ENCODE assay signal across 8 mouse cellular contexts in genomic region chr11:60776829-60777740, GRCm38 (mm10). TPM values are rescaled to one million over a fixed set of nuclear protein-coding genes. Genes with fewer than 3 reads are reported as not detected.
DNase-seq lines count a peak whose midpoint lies in the region; ATAC-seq lines count a peak whose summit lies in the region.

Gene Top3a (minus strand): TSS chr11:60777365.
Gene Smcr8 (plus strand): TSS chr11:60777524.

- H3K9ac ChIP-seq in intestine, embryonic 14.5 days (ENCODE audit: low read length): peak within 1 kb of the TSS; percentile 83

- under 1% methylated on average over 62 of the region's 62 CpGs for WGBS in intestine, embryonic 14.5 days

- peak; percentile 72 to 79 for DNase-seq in adrenal gland, adult 18-20 months (ENCODE audit: low spot score in 2 of 2)
- peak; percentile 95 for DNase-seq in embryo, embryonic 11 days
- peak; percentile 82 for DNase-seq in gastrocnemius, postnatal 25 days
- DNase-seq in intestine, embryonic 14.5 days (ENCODE audit: low spot score): peak; percentile 94
- peak; percentile 84 to 94 for DNase-seq in left cerebral cortex, postnatal 14 days (ENCODE audit: low spot score in 2 of 2)
- DNase-seq in mesoderm, embryonic 11.5 days (ENCODE audit: low read depth, low spot score): peak; percentile 91
- DNase-seq in right cerebral cortex, postnatal 36 days (ENCODE audit: low spot score in 2 of 2): peak; percentile 81 to 86
- peak; percentile 93 for DNase-seq in yolk sac, embryonic 10.5 days (ENCODE audit: low spot score)

- intact Hi-C loops in left cerebral cortex, postnatal 14 days (cut with DNase I): loop anchor here (2.0 to 5.0 kb wide), 2 partner anchors 48 to 55 kb away; partner anchors contain the start of genes Dhrs7b and Mief2

- peak within 1 kb of the TSS; percentile 96 for H3K4me3 ChIP-seq in intestine, embryonic 14.5 days (ENCODE audit: low read depth, low read length)

- H3K4me1 ChIP-seq in intestine, embryonic 14.5 days (replicated peaks; ENCODE audit: control insufficient read depth, insufficient read depth, low read length): peaks cover 51% of the 10 kb centered on the region

- no peaks in the 10 kb centered on the region for H3K9me3 ChIP-seq in intestine, embryonic 14.5 days (ENCODE audit: control insufficient read depth, low read length)

- peak within 1 kb of the TSS; percentile 89 for H3K27ac ChIP-seq in intestine, embryonic 14.5 days (ENCODE audit: low read depth)

- H3K4me2 ChIP-seq in intestine, embryonic 14.5 days (ENCODE audit: low read length): peak within 1 kb of the TSS; percentile 85

- H3K27me3 ChIP-seq in intestine, embryonic 14.5 days (replicated peaks; ENCODE audit: control insufficient read depth, insufficient read depth, low read length): no peaks in the 10 kb centered on the region

- peak; percentile 96 for ATAC-seq in intestine, embryonic 14.5 days (replicated peaks; ENCODE audit: low FRiP score, low TSS enrichment, low read depth)

- peaks cover 8% of the 10 kb centered on the region for H3K36me3 ChIP-seq in intestine, embryonic 14.5 days (ENCODE audit: control insufficient read depth, insufficient read depth, low read length)

RNA-seq across cellular contexts. Expression of gene Top3a, which starts in this region (rescaled TPM):
- total RNA-seq in adrenal gland, adult 18-20 months (2021): 1 to 10 TPM; 5.9 to 7.7 TPM
- 1 to 10 TPM; 3.2 to 3.3 TPM for total RNA-seq in gastrocnemius, postnatal 25 days (2021)
- 13.4 and 16.1 TPM in 2 replicates for polyA plus RNA-seq in intestine, embryonic 14.5 days (2014; fragmentation: Nextera tagmentation; extraction: Ambion mirVana)
- total RNA-seq in left cerebral cortex, postnatal 14 days (2021): 1 to 10 TPM; 3.4 to 3.9 TPM

RNA-seq across cellular contexts. Expression of gene Smcr8, which starts in this region (rescaled TPM):
- total RNA-seq in adrenal gland, adult 18-20 months (2021): 10 to 100 TPM; 26.9 to 28.4 TPM
- 10 to 100 TPM; 13.4 to 15.3 TPM for total RNA-seq in gastrocnemius, postnatal 25 days (2021)
- polyA plus RNA-seq in intestine, embryonic 14.5 days (2014; fragmentation: Nextera tagmentation; extraction: Ambion mirVana): 8.2 and 9.2 TPM in 2 replicates
- total RNA-seq in left cerebral cortex, postnatal 14 days (2021): 10 to 100 TPM; 25.5 to 26.5 TPM

Comparison
In these comparisons a context has a peak if more than half of its experiments do, and no peak if none do; other contexts are left out.
1. Peak in every context shown above with its lines: DNase-seq, ATAC-seq, H3K4me3 ChIP-seq and H3K27ac ChIP-seq.